Mouse (Mus musculus) thymus, adult 18-20 months (tissue): ENCODE results near the gene Eri2.
"Not testable (repeated sequence)": the region's sequence is repeated elsewhere in the genome, so short reads cannot be mapped to it uniquely, and the experiment has no call there.

Source experiments
- DNase-seq, 2 experiments: peaks; one replicate each; pipeline ENCODE4 v3.0.0; 2022; ENCODE audit warnings: mixed read lengths in 2 of 2

Eri2 gene

GRCm38 (mm10) chr7:119739798-119740468 is 53.9 kb downstream of the Eri2 start:
- not testable (repeated sequence) for DNase-seq

- no peak for DNase-seq
Measured at GRCm38 (mm10) chr7:119738877-119739276, 55.0 kb downstream of the Eri2 start.

- not testable (repeated sequence) for DNase-seq
Measured at GRCm38 (mm10) chr7:119731262-119731661, 62.6 kb downstream of the Eri2 start.

GRCm38 (mm10) chr7:119727621-119728020 is 66.2 kb downstream of the Eri2 start:
- DNase-seq: no peak

GRCm38 (mm10) chr7:119720947-119721310 is 72.9 kb downstream of the Eri2 start:
- DNase-seq: no peak

- peak; percentile 77 to 80 for DNase-seq
Measured at GRCm38 (mm10) chr7:119720253-119720946, 73.5 kb downstream of the Eri2 start, which contains the start of gene Thumpd1. Thumpd1 (minus strand) TSS chr7:119720798.
